Comparison of ENCODE assay signal across 25 mouse cellular contexts in genomic region chr16:29504671-29505070, GRCm38 (mm10). TPM values are rescaled to one million over a fixed set of nuclear protein-coding genes. Genes with fewer than 3 reads are reported as not detected.
A peak's percentile ranks its signal among the peaks of the same experiment; 100 is the strongest.
DNase-seq lines count a peak whose midpoint lies in the region; ATAC-seq and TF ChIP-seq lines count a peak whose summit lies in the region.
"Had no signal": no experiment of that assay in that cellular context is flagged by ENCODE, and none has a peak within 500 bp of the region (broad histone marks: within the 10 kb centered on the region; RNA-seq: fewer than 3 reads in every experiment).

No protein-coding gene starts in this region.

- H3K36me3 ChIP-seq in midbrain, postnatal 0 days (ENCODE audit: insufficient read depth, low read length) = no peaks in the 10 kb centered on the region
- no peaks in the 10 kb centered on the region for H3K36me3 ChIP-seq in midbrain, embryonic 11.5 days (ENCODE audit: control insufficient read depth, insufficient read depth, low read length)
- H3K36me3 ChIP-seq in limb, embryonic 10.5 days = no peaks in the 10 kb centered on the region
- H3K36me3 ChIP-seq in heart, embryonic 12.5 days = no peaks in the 10 kb centered on the region
- H3K36me3 ChIP-seq: embryonic facial prominence, embryonic 12.5 days; forebrain, embryonic 15.5 days; heart, embryonic 10.5 days; intestine, embryonic 15.5 days; limb, embryonic 15.5 days; midbrain, embryonic 12.5 days; neural tube, embryonic 12.5 days had no signal

- H3K9ac ChIP-seq in midbrain, postnatal 0 days (replicated peaks; ENCODE audit: low read length, poor library complexity, severe bottlenecking) = no peak overlapping the region
- no peak overlapping the region for H3K9ac ChIP-seq in midbrain, embryonic 11.5 days (ENCODE audit: low read length)
- no peak overlapping the region for H3K9ac ChIP-seq in heart, embryonic 12.5 days
- H3K9ac ChIP-seq: embryonic facial prominence, embryonic 12.5 days; forebrain, embryonic 15.5 days; intestine, embryonic 15.5 days; limb, embryonic 15.5 days; midbrain, embryonic 12.5 days; neural tube, embryonic 12.5 days had no signal

- ATAC-seq in frontal cortex, adult (ENCODE audit: low TSS enrichment) = 0 out of 2 replicates have a peak, but pooled peaks have one; percentile 31
- no peak for ATAC-seq in midbrain, postnatal 0 days (ENCODE audit: low FRiP score)
- no peak for ATAC-seq in midbrain, embryonic 11.5 days (ENCODE audit: low FRiP score)
- no peak for ATAC-seq in heart, embryonic 12.5 days (ENCODE audit: insufficient number of reproducible peaks, low FRiP score)
- ATAC-seq: forebrain, embryonic 15.5 days; intestine, embryonic 15.5 days; lung, postnatal 0 days had no signal

- no peak overlapping the region; the same call in 1 of the 2 replicates for H3K27ac ChIP-seq in midbrain, postnatal 0 days (ENCODE audit: low read depth, low read length)
- no peak overlapping the region for H3K27ac ChIP-seq in midbrain, embryonic 11.5 days (ENCODE audit: low read depth, low read length)
- no peak overlapping the region for H3K27ac ChIP-seq in limb, embryonic 10.5 days
- no peak overlapping the region for H3K27ac ChIP-seq in heart, embryonic 12.5 days (ENCODE audit: poor library complexity, severe bottlenecking)
- H3K27ac ChIP-seq: embryonic facial prominence, embryonic 12.5 days; forebrain, embryonic 15.5 days; heart, embryonic 10.5 days; intestine, embryonic 15.5 days; limb, embryonic 15.5 days; midbrain, embryonic 12.5 days; neural tube, embryonic 12.5 days had no signal

- no peak for DNase-seq in frontal cortex, postnatal 25 days (ENCODE audit: low spot score in 2 of 2)
- DNase-seq in midbrain, postnatal 0 days (ENCODE audit: low spot score) = peak; percentile 50
- no peak for DNase-seq in midbrain, embryonic 11.5 days (ENCODE audit: low spot score, missing footprints)
- peak; percentile 13 to 22 for DNase-seq in layer of hippocampus, postnatal 10 days (ENCODE audit: low spot score in 2 of 2)
- no peak for DNase-seq in limb, embryonic 10.5 days (ENCODE audit: low spot score)
- DNase-seq: adrenal gland, adult 8-10 months; kidney, adult 9 months; kidney, postnatal 25 days; right cerebral cortex, postnatal 25 days; thymus, adult 2 months had no signal

- no peak for TF ChIP-seq CTCF in midbrain, postnatal 0 days (IDR thresholded peaks at IDR 0.05)

- H3K4me1 ChIP-seq in midbrain, postnatal 0 days (ENCODE audit: insufficient read depth, low read length) = no peaks in the 10 kb centered on the region
- no peaks in the 10 kb centered on the region for H3K4me1 ChIP-seq in midbrain, embryonic 11.5 days (ENCODE audit: control insufficient read depth, insufficient read depth, low read length)
- H3K4me1 ChIP-seq in limb, embryonic 10.5 days = no peaks in the 10 kb centered on the region
- no peaks in the 10 kb centered on the region for H3K4me1 ChIP-seq in heart, embryonic 12.5 days (replicated peaks)
- H3K4me1 ChIP-seq: embryonic facial prominence, embryonic 12.5 days; forebrain, embryonic 15.5 days; heart, embryonic 10.5 days; intestine, embryonic 15.5 days; limb, embryonic 15.5 days; midbrain, embryonic 12.5 days; neural tube, embryonic 12.5 days had no signal

- no peaks in the 10 kb centered on the region for H3K9me3 ChIP-seq in midbrain, postnatal 0 days (ENCODE audit: low read length)
- H3K9me3 ChIP-seq in midbrain, embryonic 11.5 days (ENCODE audit: control insufficient read depth, low read length) = no peaks in the 10 kb centered on the region
- no peaks in the 10 kb centered on the region for H3K9me3 ChIP-seq in limb, embryonic 10.5 days (replicated peaks)
- H3K9me3 ChIP-seq in heart, embryonic 12.5 days (replicated peaks) = no peaks in the 10 kb centered on the region
- H3K9me3 ChIP-seq: embryonic facial prominence, embryonic 12.5 days; forebrain, embryonic 15.5 days; heart, embryonic 10.5 days; intestine, embryonic 15.5 days; limb, embryonic 15.5 days; midbrain, embryonic 12.5 days; neural tube, embryonic 12.5 days had no signal

- no peak overlapping the region for H3K4me2 ChIP-seq in midbrain, postnatal 0 days (ENCODE audit: low read depth, low read length, poor library complexity, severe bottlenecking)
- no peak overlapping the region for H3K4me2 ChIP-seq in midbrain, embryonic 11.5 days
- no peak overlapping the region for H3K4me2 ChIP-seq in heart, embryonic 12.5 days
- H3K4me2 ChIP-seq: embryonic facial prominence, embryonic 12.5 days; forebrain, embryonic 15.5 days; intestine, embryonic 15.5 days; limb, embryonic 15.5 days; midbrain, embryonic 12.5 days; neural tube, embryonic 12.5 days had no signal

- H3K4me3 ChIP-seq in midbrain, postnatal 0 days (ENCODE audit: low read depth, low read length) = no peak overlapping the region
- H3K4me3 ChIP-seq in midbrain, embryonic 11.5 days (ENCODE audit: low read depth, low read length) = no peak overlapping the region
- no peak overlapping the region for H3K4me3 ChIP-seq in limb, embryonic 10.5 days
- H3K4me3 ChIP-seq in heart, embryonic 12.5 days = no peak overlapping the region
- H3K4me3 ChIP-seq: embryonic facial prominence, embryonic 12.5 days; forebrain, embryonic 15.5 days; heart, embryonic 10.5 days; intestine, embryonic 15.5 days; limb, embryonic 15.5 days; midbrain, embryonic 12.5 days; neural tube, embryonic 12.5 days had no signal

- H3K27me3 ChIP-seq in midbrain, postnatal 0 days (ENCODE audit: insufficient read depth, low read length) = no peaks in the 10 kb centered on the region
- no peaks in the 10 kb centered on the region for H3K27me3 ChIP-seq in midbrain, embryonic 11.5 days (ENCODE audit: control insufficient read depth, insufficient read depth, low read length)
- H3K27me3 ChIP-seq in limb, embryonic 10.5 days (ENCODE audit: low read depth, poor library complexity, severe bottlenecking) = no peaks in the 10 kb centered on the region
- H3K27me3 ChIP-seq in heart, embryonic 12.5 days (replicated peaks) = no peaks in the 10 kb centered on the region
- H3K27me3 ChIP-seq: embryonic facial prominence, embryonic 12.5 days; forebrain, embryonic 15.5 days; intestine, embryonic 15.5 days; limb, embryonic 15.5 days; neural tube, embryonic 12.5 days had no signal

- 71% methylated on average over 4 of the region's 4 CpGs for WGBS in midbrain, postnatal 0 days
- 74% methylated on average over 4 of the region's 4 CpGs for WGBS in midbrain, embryonic 11.5 days
- WGBS in limb, embryonic 10.5 days = 77% methylated on average over 4 of the region's 4 CpGs
- WGBS in heart, embryonic 12.5 days = 74% methylated on average over 4 of the region's 4 CpGs

RNA-seq across cellular contexts. Expression of gene Atp13a4, which starts 40.0 kb away (rescaled TPM):
- 3.0 and 5.9 TPM in 2 replicates for total RNA-seq in midbrain, postnatal 0 days (2014; rRNA removed)
- polyA plus RNA-seq in midbrain, postnatal 0 days (2015; fragmentation: Nextera tagmentation; extraction: Ambion mirVana) = 3.1 and 4.2 TPM in 2 replicates
- polyA plus RNA-seq in midbrain, embryonic 11.5 days (2014; fragmentation: Nextera tagmentation; extraction: Ambion mirVana) = 0.17 and 0.33 TPM in 2 replicates
- total RNA-seq in layer of hippocampus, postnatal 10 days (2021) = 10 to 100 TPM; 10.3 to 14.1 TPM
- polyA plus RNA-seq in limb, embryonic 10.5 days (2016; fragmentation: Nextera tagmentation; extraction: Ambion mirVana) = not detected in 2 replicates
- polyA plus RNA-seq in heart, embryonic 12.5 days (2016; fragmentation: Nextera tagmentation; extraction: Ambion mirVana) = 0.05 TPM in 1 of 2 replicates, not detected in the other
- total RNA-seq: adrenal gland, adult 8-10 months; gastrocnemius, adult 18-20 months; gastrocnemius, postnatal 4 days; heart, postnatal 10 days had no signal
- polyA plus RNA-seq: liver, embryonic 16.5 days; spleen, adult 2 months had no signal

Comparison
In these comparisons a context has a peak if more than half of its experiments do, and no peak if none do; other contexts are left out.
1. DNase-seq: peak in midbrain, postnatal 0 days (single experiment) and layer of hippocampus, postnatal 10 days (2 of 2); none in frontal cortex, postnatal 25 days (0 of 2), midbrain, embryonic 11.5 days (single experiment) and limb, embryonic 10.5 days (single experiment).